Mouse (Mus musculus) left cerebral cortex, adult 8-10 months (tissue): Measurements from ENCODE around the gene Tspyl2. TPM values are rescaled to one million over a fixed set of nuclear protein-coding genes. Genes with fewer than 3 reads are reported as not detected.

Experiments
- total RNA-seq, 4 experiments: library from RNA; stranded (reverse); gene quantifications; 2 replicates each; pipeline ENCODE4 v1.2.4; 2022

The Tspyl2 gene
- total RNA-seq, 4 experiments from 2014 or later = 108 to 135 (median 115) TPM

Other genes starting within 250 kb of the Tspyl2 start
- gene Iqsec2, start 198.2 kb downstream of the Tspyl2 start, total RNA-seq = 100 to 1,000 TPM; 134 to 144 (median 138) TPM
- gene Kdm5c, start 109.4 kb downstream of the Tspyl2 start, total RNA-seq = 10 to 100 TPM; 42.0 to 54.4 (median 46.4) TPM
- 10 to 100 TPM; 52.2 to 63.5 (median 53.7) TPM for gene Kantr, start 14.9 kb downstream of the Tspyl2 start, total RNA-seq
- gene Gpr173, start 26.3 kb upstream of the Tspyl2 start, total RNA-seq = 10 to 100 TPM; 13.9 to 16.2 (median 14.5) TPM
- not detected for gene Cldn34a, start 220.9 kb upstream of the Tspyl2 start, total RNA-seq